Mouse (Mus musculus): ENCODE results near the gene Cers3. TPM values are rescaled to one million over a fixed set of nuclear protein-coding genes. Genes with fewer than 3 reads are reported as not detected.

The Cers3 gene
- polyA plus RNA-seq, 1 experiment from 2014 or later, result 7.6 TPM

DNA sequence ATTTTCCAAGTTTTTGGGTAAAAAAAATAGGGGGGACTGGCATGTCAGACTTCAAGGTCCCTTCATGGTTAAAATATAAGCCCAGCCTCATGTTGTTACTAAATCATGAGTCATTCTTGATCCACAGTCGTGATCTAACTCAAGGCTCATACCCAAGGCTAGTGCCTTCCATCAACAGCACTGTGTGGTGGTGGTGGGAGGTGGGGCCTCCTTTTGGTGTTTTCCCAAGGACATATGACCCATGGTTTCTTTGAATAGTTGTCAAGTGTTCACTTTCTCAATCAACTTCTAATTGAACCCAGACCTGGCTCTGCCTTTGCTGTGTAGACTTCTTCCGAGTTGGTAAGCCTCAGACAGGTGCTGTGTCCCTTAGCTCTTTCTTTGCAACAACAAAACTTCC, 44.5 kb downstream of the Cers3 start:
- no peaks in the 10 kb centered on the region for H3K27me3 ChIP-seq (ENCODE audit: control insufficient read depth, insufficient read depth, low read length)
- no peak overlapping the region for H3K4me3 ChIP-seq (ENCODE audit: low read depth, low read length)
- H3K36me3 ChIP-seq (ENCODE audit: control insufficient read depth, insufficient read depth, low read length), result no peaks in the 10 kb centered on the region
- H3K9me3 ChIP-seq (ENCODE audit: control insufficient read depth, low read depth, low read length), result no peaks in the 10 kb centered on the region
- WGBS, result 70% methylated on average over 2 of the region's 2 CpGs
- peaks cover 20% of the 10 kb centered on the region; the same call in 1 of the 2 replicates for H3K4me1 ChIP-seq (ENCODE audit: control insufficient read depth, insufficient read depth, low read length)
- no peak overlapping the region for H3K27ac ChIP-seq (ENCODE audit: low read length)
- no peak overlapping the region for H3K4me2 ChIP-seq (replicated peaks; ENCODE audit: low read depth, low read length)
- ATAC-seq (ENCODE audit: insufficient number of reproducible peaks, insufficient read depth, low FRiP score, low read depth), result no peak
- H3K9ac ChIP-seq (replicated peaks; ENCODE audit: low read depth, low read length), result no peak overlapping the region

DNA sequence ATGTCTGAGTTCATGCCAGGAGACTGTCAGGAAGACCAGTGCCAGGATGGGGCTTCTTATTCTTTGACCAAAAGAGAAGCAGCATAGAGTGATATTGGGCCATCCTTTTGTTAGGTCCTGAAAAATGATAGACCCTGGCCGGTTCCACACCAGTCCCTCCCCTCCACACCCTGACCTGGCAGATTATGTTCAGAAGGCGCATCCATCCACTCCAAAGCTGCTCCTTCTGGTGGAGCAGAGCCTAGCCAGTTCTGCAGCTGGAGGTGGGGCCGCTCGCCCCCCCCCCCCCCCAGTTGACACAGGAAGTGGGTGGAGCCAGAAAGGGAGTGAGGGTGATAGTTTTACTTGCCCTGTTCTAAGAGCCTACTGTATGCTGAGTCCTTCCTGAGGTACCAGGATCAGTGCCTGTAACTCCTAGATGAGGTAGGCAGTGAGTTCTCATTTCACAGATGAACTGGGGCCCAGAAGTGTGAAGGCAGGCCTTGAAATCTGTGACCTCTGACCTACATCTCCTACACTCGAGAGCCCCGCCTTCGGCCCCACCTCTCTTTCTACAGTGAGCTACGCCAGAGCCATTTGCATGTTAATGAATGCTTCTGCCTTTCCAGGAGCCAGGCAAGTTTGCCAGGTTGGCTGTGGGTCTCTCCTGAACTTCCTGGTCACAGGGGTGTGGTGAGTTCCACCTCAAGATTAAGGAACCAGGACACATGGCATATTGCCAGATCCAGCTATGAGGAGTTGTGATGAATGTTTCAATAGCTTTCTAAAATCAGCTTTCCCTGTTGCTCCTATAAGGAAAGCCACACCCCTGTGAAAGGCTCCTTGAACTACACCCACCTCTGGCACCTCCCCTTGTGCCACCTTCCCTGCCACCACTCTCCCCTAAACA, 46.8 kb downstream of the Cers3 start:
- H3K27ac ChIP-seq (ENCODE audit: low read length), result peak overlapping the region; percentile 10; the same call in 1 of the 2 replicates
- peak; percentile 76 for ATAC-seq (ENCODE audit: insufficient number of reproducible peaks, insufficient read depth, low FRiP score, low read depth)
- 27% methylated on average over 8 of the region's 8 CpGs for WGBS
- H3K4me2 ChIP-seq (replicated peaks; ENCODE audit: low read depth, low read length), result no peak overlapping the region
- H3K9ac ChIP-seq (replicated peaks; ENCODE audit: low read depth, low read length), result no peak overlapping the region
- H3K4me3 ChIP-seq (ENCODE audit: low read depth, low read length), result no peak overlapping the region
- peaks cover 20% of the 10 kb centered on the region; the same call in 1 of the 2 replicates for H3K4me1 ChIP-seq (ENCODE audit: control insufficient read depth, insufficient read depth, low read length)
- no peaks in the 10 kb centered on the region for H3K36me3 ChIP-seq (ENCODE audit: control insufficient read depth, insufficient read depth, low read length)
- no peaks in the 10 kb centered on the region for H3K27me3 ChIP-seq (ENCODE audit: control insufficient read depth, insufficient read depth, low read length)
- no peaks in the 10 kb centered on the region for H3K9me3 ChIP-seq (ENCODE audit: control insufficient read depth, low read depth, low read length)

DNA sequence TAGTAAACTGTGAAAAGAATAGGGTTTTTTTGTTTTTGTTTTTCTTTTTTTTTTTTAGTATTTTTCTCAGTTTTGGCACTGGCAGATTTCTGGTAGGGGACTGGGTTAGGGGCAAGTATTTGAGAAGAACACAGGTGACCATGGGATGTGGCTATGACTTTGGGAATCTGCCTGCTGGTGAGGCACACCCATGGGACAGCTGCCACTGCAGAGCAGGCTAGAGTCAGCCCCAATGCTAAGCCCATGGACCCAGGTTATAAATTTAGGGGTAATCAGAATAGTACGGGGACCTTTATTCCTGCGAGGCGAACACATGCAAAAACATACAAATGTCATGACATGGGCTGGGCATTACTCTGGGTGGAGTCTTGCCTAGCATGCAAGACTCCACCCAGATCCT, 47.7 kb downstream of the Cers3 start:
- 87% methylated on average over 3 of the region's 3 CpGs for WGBS
- no peaks in the 10 kb centered on the region for H3K36me3 ChIP-seq (ENCODE audit: control insufficient read depth, insufficient read depth, low read length)
- H3K9ac ChIP-seq (replicated peaks; ENCODE audit: low read depth, low read length), result no peak overlapping the region
- ATAC-seq (ENCODE audit: insufficient number of reproducible peaks, insufficient read depth, low FRiP score, low read depth), result no peak
- peaks cover 18% of the 10 kb centered on the region; the same call in 1 of the 2 replicates for H3K4me1 ChIP-seq (ENCODE audit: control insufficient read depth, insufficient read depth, low read length)
- H3K27me3 ChIP-seq (ENCODE audit: control insufficient read depth, insufficient read depth, low read length), result no peaks in the 10 kb centered on the region
- no peak overlapping the region for H3K4me3 ChIP-seq (ENCODE audit: low read depth, low read length)
- H3K27ac ChIP-seq (ENCODE audit: low read length), result no peak overlapping the region
- no peaks in the 10 kb centered on the region for H3K9me3 ChIP-seq (ENCODE audit: control insufficient read depth, low read depth, low read length)
- H3K4me2 ChIP-seq (replicated peaks; ENCODE audit: low read depth, low read length), result no peak overlapping the region

DNA sequence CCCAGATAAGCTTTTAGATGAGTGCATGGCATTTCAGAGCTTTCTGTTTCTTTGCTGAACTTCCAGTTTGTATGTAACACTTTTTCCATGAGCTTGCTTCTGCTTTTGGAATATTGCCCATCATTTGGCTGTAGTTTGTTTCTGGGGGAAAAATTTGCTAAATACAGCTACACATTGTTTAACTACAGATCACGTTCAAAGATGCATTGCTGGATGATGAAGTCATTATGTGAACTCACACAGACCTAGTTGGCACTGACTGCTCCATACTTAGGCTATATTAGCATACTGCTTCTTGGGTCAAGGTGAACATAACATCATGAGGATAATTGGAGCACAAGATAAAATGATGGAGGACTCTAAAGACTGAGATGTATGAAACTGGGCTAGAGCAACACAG, 53.6 kb downstream of the Cers3 start:
- H3K27ac ChIP-seq (ENCODE audit: low read length), result peak overlapping the region; percentile 44; the same call in 1 of the 2 replicates
- H3K9me3 ChIP-seq (ENCODE audit: control insufficient read depth, low read depth, low read length), result no peaks in the 10 kb centered on the region
- no peak overlapping the region for H3K4me3 ChIP-seq (ENCODE audit: low read depth, low read length)
- no peaks in the 10 kb centered on the region for H3K27me3 ChIP-seq (ENCODE audit: control insufficient read depth, insufficient read depth, low read length)
- H3K36me3 ChIP-seq (ENCODE audit: control insufficient read depth, insufficient read depth, low read length), result no peaks in the 10 kb centered on the region
- H3K4me1 ChIP-seq (ENCODE audit: control insufficient read depth, insufficient read depth, low read length), result peaks cover 3% of the 10 kb centered on the region; the same call in 1 of the 2 replicates
- H3K4me2 ChIP-seq (replicated peaks; ENCODE audit: low read depth, low read length), result no peak overlapping the region
- H3K9ac ChIP-seq (replicated peaks; ENCODE audit: low read depth, low read length), result no peak overlapping the region
- WGBS, result 19% methylated on average over 1 of the region's 1 CpGs
- no peak for ATAC-seq (ENCODE audit: insufficient number of reproducible peaks, insufficient read depth, low FRiP score, low read depth)

DNA sequence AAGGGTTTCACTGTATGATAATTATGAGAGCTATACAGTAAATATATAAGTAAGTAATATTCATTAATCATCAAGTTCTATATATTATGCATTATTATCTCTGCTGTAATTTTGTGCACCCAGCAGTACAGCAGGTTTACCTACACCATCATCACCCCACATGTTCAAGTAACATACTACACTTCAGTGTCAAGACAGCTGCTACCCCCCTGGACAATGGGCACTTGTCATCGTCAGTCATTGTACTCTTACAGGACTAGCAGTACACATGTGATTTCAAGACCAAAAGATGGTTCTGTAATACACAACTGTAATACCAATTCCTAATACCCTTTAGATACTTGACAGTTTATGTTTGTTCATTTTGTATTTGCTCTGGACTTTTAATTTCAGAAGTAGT, 54.0 kb downstream of the Cers3 start:
- H3K27ac ChIP-seq (ENCODE audit: low read length), result no peak overlapping the region
- 84% methylated on average over 1 of the region's 1 CpGs for WGBS
- H3K27me3 ChIP-seq (ENCODE audit: control insufficient read depth, insufficient read depth, low read length), result no peaks in the 10 kb centered on the region
- no peak overlapping the region for H3K4me3 ChIP-seq (ENCODE audit: low read depth, low read length)
- H3K4me2 ChIP-seq (replicated peaks; ENCODE audit: low read depth, low read length), result no peak overlapping the region
- H3K9me3 ChIP-seq (ENCODE audit: control insufficient read depth, low read depth, low read length), result no peaks in the 10 kb centered on the region
- H3K36me3 ChIP-seq (ENCODE audit: control insufficient read depth, insufficient read depth, low read length), result no peaks in the 10 kb centered on the region
- no peak for ATAC-seq (ENCODE audit: insufficient number of reproducible peaks, insufficient read depth, low FRiP score, low read depth)
- peaks cover 3% of the 10 kb centered on the region; the same call in 1 of the 2 replicates for H3K4me1 ChIP-seq (ENCODE audit: control insufficient read depth, insufficient read depth, low read length)
- no peak overlapping the region for H3K9ac ChIP-seq (replicated peaks; ENCODE audit: low read depth, low read length)

DNA sequence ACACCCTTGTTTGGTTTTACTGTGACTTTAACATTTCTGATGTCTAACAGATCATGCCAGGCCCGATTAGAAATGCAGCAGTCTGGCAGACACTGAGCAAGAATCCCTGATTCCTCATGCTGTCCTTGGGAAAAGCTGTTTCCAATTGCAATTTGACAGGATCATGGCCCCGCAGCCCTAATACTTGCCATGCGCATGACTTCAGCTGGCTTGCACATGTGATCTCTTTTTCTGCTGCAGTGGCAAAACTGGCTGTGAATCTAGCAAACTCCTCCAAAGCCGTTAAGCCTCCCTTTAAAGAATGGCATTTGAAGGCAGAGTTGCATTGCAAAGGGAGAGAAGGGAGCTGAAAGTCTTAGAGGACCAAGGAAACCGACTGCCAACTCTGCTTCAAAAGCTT, 55.5 kb downstream of the Cers3 start:
- Histone ChIP-seq H3K9me3 (ENCODE audit: control insufficient read depth, low read depth, low read length) (no peaks in the 10 kb centered on the region), H3K4me1 (ENCODE audit: control insufficient read depth, insufficient read depth, low read length) (peaks cover 5% of the 10 kb centered on the region; the same call in 1 of the 2 replicates), H3K27me3 (ENCODE audit: control insufficient read depth, insufficient read depth, low read length) (no peaks in the 10 kb centered on the region), H3K4me3 (ENCODE audit: low read depth, low read length) (no peak overlapping the region), H3K4me2 (replicated peaks; ENCODE audit: low read depth, low read length) (no peak overlapping the region), H3K9ac (replicated peaks; ENCODE audit: low read depth, low read length) (no peak overlapping the region), H3K27ac (ENCODE audit: low read length) (no peak overlapping the region), H3K36me3 (ENCODE audit: control insufficient read depth, insufficient read depth, low read length) (no peaks in the 10 kb centered on the region)
- no peak for ATAC-seq (ENCODE audit: insufficient number of reproducible peaks, insufficient read depth, low FRiP score, low read depth)
- WGBS, result 42% methylated on average over 5 of the region's 5 CpGs

DNA sequence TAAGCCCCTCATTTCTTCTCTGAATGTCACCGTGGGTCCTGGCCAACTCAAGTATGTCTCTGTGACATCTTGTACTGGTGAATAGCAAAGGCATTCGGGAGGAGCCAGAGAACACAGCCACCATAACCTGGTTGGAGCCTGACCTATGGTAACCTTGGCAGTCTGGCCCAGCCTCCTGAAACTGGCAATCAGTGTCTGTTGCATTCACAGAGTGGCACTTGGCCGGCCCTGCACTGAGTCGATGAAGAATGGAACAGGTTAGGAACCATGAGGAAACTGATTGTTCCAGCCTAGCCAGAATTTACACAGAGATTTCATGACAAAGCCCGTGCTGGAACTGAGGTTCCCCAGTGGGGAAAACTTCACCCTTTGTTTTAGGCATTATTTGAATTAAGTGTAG, 57.5 kb downstream of the Cers3 start:
- Histone ChIP-seq H3K9ac (replicated peaks; ENCODE audit: low read depth, low read length) (no peak overlapping the region), H3K27ac (ENCODE audit: low read length) (peak overlapping the region; percentile 23; the same call in 1 of the 2 replicates), H3K27me3 (ENCODE audit: control insufficient read depth, insufficient read depth, low read length) (no peaks in the 10 kb centered on the region), H3K4me1 (ENCODE audit: control insufficient read depth, insufficient read depth, low read length) (peaks cover 5% of the 10 kb centered on the region; the same call in 1 of the 2 replicates), H3K36me3 (ENCODE audit: control insufficient read depth, insufficient read depth, low read length) (no peaks in the 10 kb centered on the region), H3K4me2 (replicated peaks; ENCODE audit: low read depth, low read length) (no peak overlapping the region), H3K4me3 (ENCODE audit: low read depth, low read length) (no peak overlapping the region), H3K9me3 (ENCODE audit: control insufficient read depth, low read depth, low read length) (no peaks in the 10 kb centered on the region)
- 55% methylated on average over 5 of the region's 5 CpGs for WGBS
- no peak for ATAC-seq (ENCODE audit: insufficient number of reproducible peaks, insufficient read depth, low FRiP score, low read depth)

DNA sequence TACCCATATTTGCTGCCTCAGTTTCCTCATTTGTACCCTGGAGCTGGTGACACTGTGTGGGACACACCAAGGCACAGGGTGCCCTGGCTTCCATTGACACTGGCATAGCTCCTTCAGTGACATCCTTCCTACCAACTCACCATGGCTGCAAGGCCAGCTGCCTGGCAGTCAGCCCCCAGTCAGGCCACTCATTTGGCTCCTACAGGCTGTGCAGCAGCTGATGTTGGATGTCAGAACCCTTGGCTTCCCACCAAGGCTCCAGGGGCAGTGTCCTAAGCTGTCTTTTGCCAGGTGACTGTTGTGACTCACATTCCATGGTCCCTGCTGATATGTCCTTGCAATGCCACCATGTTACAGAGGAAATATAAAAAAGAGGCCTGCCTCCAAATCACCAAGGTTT, 58.5 kb downstream of the Cers3 start:
- Histone ChIP-seq H3K9me3 (ENCODE audit: control insufficient read depth, low read depth, low read length) (no peaks in the 10 kb centered on the region), H3K27me3 (ENCODE audit: control insufficient read depth, insufficient read depth, low read length) (no peaks in the 10 kb centered on the region), H3K4me3 (ENCODE audit: low read depth, low read length) (no peak overlapping the region), H3K4me2 (replicated peaks; ENCODE audit: low read depth, low read length) (no peak overlapping the region), H3K36me3 (ENCODE audit: control insufficient read depth, insufficient read depth, low read length) (no peaks in the 10 kb centered on the region), H3K4me1 (ENCODE audit: control insufficient read depth, insufficient read depth, low read length) (peaks cover 5% of the 10 kb centered on the region; the same call in 1 of the 2 replicates), H3K9ac (replicated peaks; ENCODE audit: low read depth, low read length) (no peak overlapping the region), H3K27ac (ENCODE audit: low read length) (no peak overlapping the region)
- no peak for ATAC-seq (ENCODE audit: insufficient number of reproducible peaks, insufficient read depth, low FRiP score, low read depth)

All from stomach, embryonic 14.5 days (tissue).